Comparison of ENCODE assay signal across 23 mouse cellular contexts in genomic region chr16:32066899-32067298, GRCm38 (mm10). TPM values are rescaled to one million over a fixed set of nuclear protein-coding genes. Genes with fewer than 3 reads are reported as not detected.
DNase-seq lines count a peak whose midpoint lies in the region; ATAC-seq lines count a peak whose summit lies in the region.
"Had no signal": no experiment of that assay in that cellular context is flagged by ENCODE, and none has a peak within 500 bp of the region (broad histone marks: within the 10 kb centered on the region; RNA-seq: fewer than 3 reads in every experiment).

No protein-coding gene starts in this region.

- H3K27me3 ChIP-seq in embryonic facial prominence, embryonic 12.5 days = no peaks in the 10 kb centered on the region
- no peaks in the 10 kb centered on the region for H3K27me3 ChIP-seq in embryonic facial prominence, embryonic 10.5 days (replicated peaks; ENCODE audit: low read depth, poor library complexity, severe bottlenecking)
- H3K27me3 ChIP-seq in heart, embryonic 12.5 days (replicated peaks) = no peaks in the 10 kb centered on the region
- no peaks in the 10 kb centered on the region for H3K27me3 ChIP-seq in heart, embryonic 11.5 days (ENCODE audit: control insufficient read depth, insufficient read depth, low read length)
- H3K27me3 ChIP-seq in megakaryocyte, embryonic 14.5 days (replicated peaks) = no peaks in the 10 kb centered on the region
- H3K27me3 ChIP-seq: forebrain, embryonic 12.5 days had no signal

- no peaks in the 10 kb centered on the region for H3K9me3 ChIP-seq in embryonic facial prominence, embryonic 12.5 days
- no peaks in the 10 kb centered on the region for H3K9me3 ChIP-seq in embryonic facial prominence, embryonic 10.5 days
- H3K9me3 ChIP-seq in heart, embryonic 12.5 days (replicated peaks) = no peaks in the 10 kb centered on the region
- no peaks in the 10 kb centered on the region for H3K9me3 ChIP-seq in heart, embryonic 11.5 days (replicated peaks; ENCODE audit: control insufficient read depth, low read length)
- no peaks in the 10 kb centered on the region for H3K9me3 ChIP-seq in megakaryocyte, embryonic 14.5 days
- H3K9me3 ChIP-seq: forebrain, embryonic 12.5 days; hindbrain, embryonic 10.5 days had no signal

- H3K4me3 ChIP-seq in embryonic facial prominence, embryonic 12.5 days = no peak overlapping the region
- H3K4me3 ChIP-seq in embryonic facial prominence, embryonic 10.5 days = no peak overlapping the region
- no peak overlapping the region for H3K4me3 ChIP-seq in heart, embryonic 12.5 days
- H3K4me3 ChIP-seq in heart, embryonic 11.5 days (ENCODE audit: low read depth, low read length) = no peak overlapping the region
- peak overlapping the region; percentile 70 for H3K4me3 ChIP-seq in megakaryocyte, embryonic 14.5 days (replicated peaks)
- H3K4me3 ChIP-seq: forebrain, embryonic 12.5 days; gastrocnemius, adult 2 months; hindbrain, embryonic 10.5 days had no signal

- H3K9ac ChIP-seq in embryonic facial prominence, embryonic 12.5 days = no peak overlapping the region
- H3K9ac ChIP-seq in heart, embryonic 12.5 days = no peak overlapping the region
- H3K9ac ChIP-seq in heart, embryonic 11.5 days (ENCODE audit: low read depth, low read length) = no peak overlapping the region
- H3K9ac ChIP-seq: forebrain, embryonic 12.5 days; forebrain, postnatal 0 days; hindbrain, embryonic 14.5 days had no signal

- no peaks in the 10 kb centered on the region for H3K36me3 ChIP-seq in embryonic facial prominence, embryonic 12.5 days
- H3K36me3 ChIP-seq in embryonic facial prominence, embryonic 10.5 days (replicated peaks) = peaks cover 9% of the 10 kb centered on the region; the same call in 1 of the 2 replicates
- no peaks in the 10 kb centered on the region for H3K36me3 ChIP-seq in heart, embryonic 12.5 days
- no peaks in the 10 kb centered on the region for H3K36me3 ChIP-seq in heart, embryonic 11.5 days (ENCODE audit: control insufficient read depth, insufficient read depth, low read length)
- H3K36me3 ChIP-seq in megakaryocyte, embryonic 14.5 days (replicated peaks; ENCODE audit: low read length) = peaks cover 17% of the 10 kb centered on the region
- H3K36me3 ChIP-seq: forebrain, embryonic 12.5 days had no signal

- H3K4me2 ChIP-seq in embryonic facial prominence, embryonic 12.5 days (replicated peaks) = no peak overlapping the region
- H3K4me2 ChIP-seq in heart, embryonic 12.5 days = no peak overlapping the region
- H3K4me2 ChIP-seq in heart, embryonic 11.5 days = no peak overlapping the region
- H3K4me2 ChIP-seq: forebrain, embryonic 12.5 days; hindbrain, embryonic 14.5 days had no signal

- no peak overlapping the region for H3K27ac ChIP-seq in embryonic facial prominence, embryonic 12.5 days
- H3K27ac ChIP-seq in embryonic facial prominence, embryonic 10.5 days (replicated peaks) = no peak overlapping the region
- no peak overlapping the region for H3K27ac ChIP-seq in heart, embryonic 12.5 days (ENCODE audit: poor library complexity, severe bottlenecking)
- no peak overlapping the region for H3K27ac ChIP-seq in heart, embryonic 11.5 days (ENCODE audit: low read depth, low read length)
- H3K27ac ChIP-seq: forebrain, embryonic 12.5 days; gastrocnemius, adult 2 months; hindbrain, embryonic 10.5 days; hindbrain, embryonic 14.5 days had no signal

- DNase-seq in embryonic facial prominence, embryonic 10.5 days (ENCODE audit: low spot score) = no peak
- no peak for DNase-seq in urinary bladder, postnatal 36 days (ENCODE audit: low spot score in 2 of 2)
- DNase-seq: adrenal gland, adult 8-10 months; adrenal gland, postnatal 25 days; cerebellum, adult 11-12 months; cerebellum, adult 9-10 months; cerebellum, postnatal 14 days; forebrain, postnatal 0 days; gastrocnemius, adult 2 months; gastrocnemius, postnatal 14 days; heart, adult 18-20 months; heart, postnatal 36 days had no signal

- ATAC-seq in embryonic facial prominence, embryonic 12.5 days (ENCODE audit: insufficient number of reproducible peaks, insufficient read depth, low FRiP score, low TSS enrichment) = peak; percentile 35; the same call in 1 of the 2 replicates
- peak; percentile 45; the same call in 1 of the 2 replicates for ATAC-seq in heart, embryonic 12.5 days (ENCODE audit: insufficient number of reproducible peaks, low FRiP score)
- ATAC-seq in heart, embryonic 11.5 days (replicated peaks; ENCODE audit: insufficient number of reproducible peaks, low FRiP score, low TSS enrichment) = no peak
- no peak for ATAC-seq in megakaryocyte, adult 5-6 weeks (ENCODE audit: poor library complexity, severe bottlenecking)
- ATAC-seq in erythroid progenitor cell, adult 5-6 weeks (replicated peaks; ENCODE audit: low FRiP score, poor library complexity, severe bottlenecking) = 0 out of 2 replicates have a peak, but pooled peaks have one; percentile 52
- ATAC-seq: activated CD4-positive, CD25-positive, alpha-beta regulatory T cell, adult 4 months; forebrain, postnatal 0 days; intestine, postnatal 0 days had no signal

- no peaks in the 10 kb centered on the region for H3K4me1 ChIP-seq in embryonic facial prominence, embryonic 12.5 days
- no peaks in the 10 kb centered on the region for H3K4me1 ChIP-seq in embryonic facial prominence, embryonic 10.5 days
- H3K4me1 ChIP-seq in heart, embryonic 12.5 days (replicated peaks) = peaks cover 72% of the 10 kb centered on the region
- H3K4me1 ChIP-seq in heart, embryonic 11.5 days (ENCODE audit: control insufficient read depth, insufficient read depth, low read length) = peaks cover 36% of the 10 kb centered on the region
- H3K4me1 ChIP-seq in megakaryocyte, embryonic 14.5 days = peaks cover 87% of the 10 kb centered on the region
- H3K4me1 ChIP-seq: forebrain, embryonic 12.5 days had no signal

- WGBS in embryonic facial prominence, embryonic 12.5 days = 100% methylated on average over 1 of the region's 1 CpGs
- 88% methylated on average over 1 of the region's 1 CpGs for WGBS in embryonic facial prominence, embryonic 10.5 days
- WGBS in heart, embryonic 12.5 days = 100% methylated on average over 1 of the region's 1 CpGs
- 100% methylated on average over 1 of the region's 1 CpGs for WGBS in heart, embryonic 11.5 days (ENCODE audit: insufficient replicate concordance)

RNA-seq across cellular contexts. Expression of gene Pak2, which starts 12.2 kb away (rescaled TPM):
- polyA plus RNA-seq in embryonic facial prominence, embryonic 12.5 days (2016; fragmentation: Nextera tagmentation; extraction: Ambion mirVana) = 39.1 and 39.2 TPM in 2 replicates
- polyA plus RNA-seq in embryonic facial prominence, embryonic 10.5 days (2016; fragmentation: Nextera tagmentation; extraction: Ambion mirVana) = 39.4 and 42.4 TPM in 2 replicates
- 34.8 and 36.2 TPM in 2 replicates for polyA plus RNA-seq in heart, embryonic 12.5 days (2016; fragmentation: Nextera tagmentation; extraction: Ambion mirVana)
- 33.9 and 37.5 TPM in 2 replicates for polyA plus RNA-seq in heart, embryonic 11.5 days (2014; fragmentation: Nextera tagmentation; extraction: Ambion mirVana)
- 16.0 and 24.5 TPM in 2 replicates for polyA plus RNA-seq in megakaryocyte, embryonic 14.5 days (2012; ENCODE audit: insufficient read depth, low replicate concordance)
- total RNA-seq in megakaryocyte, adult 5-6 weeks (2015) = 78.8 and 81.9 TPM in 2 replicates
- total RNA-seq in megakaryocyte, adult 5-6 weeks (2017) = 78.5 and 88.8 TPM in 2 replicates
- total RNA-seq in erythroid progenitor cell, adult 5-6 weeks (2015; ENCODE audit: low replicate concordance) = 21.3 and 23.5 TPM in 2 replicates
- total RNA-seq in erythroid progenitor cell, adult 5-6 weeks (2017; ENCODE audit: low replicate concordance) = 11.6 and 17.9 TPM in 2 replicates

RNA-seq across cellular contexts. Expression of gene Pigx, which starts 32.6 kb away (rescaled TPM):
- 138 and 141 TPM in 2 replicates for polyA plus RNA-seq in embryonic facial prominence, embryonic 12.5 days (2016; fragmentation: Nextera tagmentation; extraction: Ambion mirVana)
- polyA plus RNA-seq in embryonic facial prominence, embryonic 10.5 days (2016; fragmentation: Nextera tagmentation; extraction: Ambion mirVana) = 151 and 152 TPM in 2 replicates
- 76.0 and 76.1 TPM in 2 replicates for polyA plus RNA-seq in heart, embryonic 12.5 days (2016; fragmentation: Nextera tagmentation; extraction: Ambion mirVana)
- 86.3 and 91.7 TPM in 2 replicates for polyA plus RNA-seq in heart, embryonic 11.5 days (2014; fragmentation: Nextera tagmentation; extraction: Ambion mirVana)
- 30.0 and 61.3 TPM in 2 replicates for polyA plus RNA-seq in megakaryocyte, embryonic 14.5 days (2012; ENCODE audit: insufficient read depth, low replicate concordance)
- 84.8 and 109 TPM in 2 replicates for total RNA-seq in megakaryocyte, adult 5-6 weeks (2015)
- total RNA-seq in megakaryocyte, adult 5-6 weeks (2017) = 33.2 and 38.3 TPM in 2 replicates
- 24.7 and 29.2 TPM in 2 replicates for total RNA-seq in erythroid progenitor cell, adult 5-6 weeks (2015; ENCODE audit: low replicate concordance)
- total RNA-seq in erythroid progenitor cell, adult 5-6 weeks (2017; ENCODE audit: low replicate concordance) = 4.7 and 6.2 TPM in 2 replicates

RNA-seq across cellular contexts. Expression of gene Cep19, which starts 32.7 kb away (rescaled TPM):
- polyA plus RNA-seq in embryonic facial prominence, embryonic 12.5 days (2016; fragmentation: Nextera tagmentation; extraction: Ambion mirVana) = 29.7 and 32.7 TPM in 2 replicates
- polyA plus RNA-seq in embryonic facial prominence, embryonic 10.5 days (2016; fragmentation: Nextera tagmentation; extraction: Ambion mirVana) = 36.5 and 36.7 TPM in 2 replicates
- 20.9 and 22.7 TPM in 2 replicates for polyA plus RNA-seq in heart, embryonic 12.5 days (2016; fragmentation: Nextera tagmentation; extraction: Ambion mirVana)
- polyA plus RNA-seq in heart, embryonic 11.5 days (2014; fragmentation: Nextera tagmentation; extraction: Ambion mirVana) = 22.0 and 24.4 TPM in 2 replicates
- 1.6 and 2.0 TPM in 2 replicates for polyA plus RNA-seq in megakaryocyte, embryonic 14.5 days (2012; ENCODE audit: insufficient read depth, low replicate concordance)
- total RNA-seq in megakaryocyte, adult 5-6 weeks (2015) = 24.0 and 27.4 TPM in 2 replicates
- 36.6 and 44.3 TPM in 2 replicates for total RNA-seq in megakaryocyte, adult 5-6 weeks (2017)
- total RNA-seq in erythroid progenitor cell, adult 5-6 weeks (2015; ENCODE audit: low replicate concordance) = 8.8 and 10.5 TPM in 2 replicates
- 2.8 and 7.4 TPM in 2 replicates for total RNA-seq in erythroid progenitor cell, adult 5-6 weeks (2017; ENCODE audit: low replicate concordance)

Comparison
In these comparisons a context has a peak if more than half of its experiments do, and no peak if none do; other contexts are left out.
1. ATAC-seq: peak in embryonic facial prominence, embryonic 12.5 days (single experiment), heart, embryonic 12.5 days (single experiment) and erythroid progenitor cell, adult 5-6 weeks (single experiment); none in heart, embryonic 11.5 days (single experiment) and megakaryocyte, adult 5-6 weeks (single experiment).